Mouse (Mus musculus) left cerebral cortex, adult 8-10 months (tissue): ENCODE measurements around the gene Stxbp3. TPM values are rescaled to one million over a fixed set of nuclear protein-coding genes. Genes with fewer than 3 reads are reported as not detected.

Source experiments
- DNase-seq, 2 experiments: peaks; one replicate each; pipeline ENCODE4 v3.0.0; 2022; ENCODE audit warnings: low spot score in 2 of 2
- total RNA-seq, 4 experiments: library from RNA; stranded (reverse); gene quantifications; 2 replicates each; pipeline ENCODE4 v1.2.4; 2022

Stxbp3 gene
- total RNA-seq, 4 experiments from 2014 or later = 25.3 to 32.4 (median 28.7) TPM

DNA sequence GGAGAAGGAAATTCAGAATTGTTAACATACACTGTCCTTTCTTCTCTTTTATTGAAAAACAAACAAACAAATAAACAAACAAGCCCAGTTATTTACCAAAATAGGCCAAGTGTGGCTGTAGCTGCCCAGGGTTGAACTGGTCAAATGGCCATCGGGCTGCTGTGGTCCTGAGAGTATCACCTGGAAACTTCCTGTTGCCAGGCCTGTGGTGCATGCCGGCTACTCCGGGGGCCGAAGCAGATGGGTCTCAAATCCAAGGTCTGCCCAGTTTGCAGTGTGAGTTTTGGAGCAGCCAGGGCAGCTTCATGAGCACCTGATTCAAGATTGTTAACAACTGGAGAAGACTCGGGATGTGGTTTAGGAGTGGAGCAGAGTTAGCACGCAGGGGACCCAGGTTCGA, 74.8 kb downstream of the Stxbp3 start:
- DNase-seq = no peak

DNA sequence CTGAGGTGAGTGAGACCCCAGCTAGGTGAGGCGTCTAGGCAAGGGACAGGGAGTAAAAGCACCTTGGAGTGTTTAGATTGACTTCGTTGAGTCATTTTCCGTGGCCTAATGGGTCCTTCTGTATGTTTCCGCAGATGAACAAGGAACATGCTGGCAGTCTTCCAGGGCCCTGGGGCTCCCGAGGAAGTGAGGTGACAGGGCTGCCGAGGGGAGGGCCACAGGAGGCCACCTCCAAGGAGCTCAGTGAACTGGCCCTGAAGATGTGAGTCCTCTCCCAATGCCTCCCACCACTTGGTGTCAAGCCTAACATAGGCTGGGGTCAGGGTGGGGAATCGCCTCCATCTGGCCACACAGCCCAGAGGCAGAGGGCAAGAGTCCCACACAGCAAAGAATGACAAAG, 75.3 kb downstream of the Stxbp3 start:
- no peak for DNase-seq

GRCm38 (mm10) chr3:108763691-108764090, 76.6 kb downstream of the Stxbp3 start:
- DNase-seq = no peak

- DNase-seq = peak; percentile 13 to 68
These were observed 77.7 kb downstream of the Stxbp3 start for GRCm38 (mm10) chr3:108762597-108763111.

- no peak for DNase-seq
These were observed 80.5 kb downstream of the Stxbp3 start for GRCm38 (mm10) chr3:108759566-108760420.

- no peak for DNase-seq
These were observed 82.8 kb downstream of the Stxbp3 start for GRCm38 (mm10) chr3:108757570-108757969.

- DNase-seq = no peak
These were observed 84.2 kb downstream of the Stxbp3 start for GRCm38 (mm10) chr3:108756131-108756530.

DNA sequence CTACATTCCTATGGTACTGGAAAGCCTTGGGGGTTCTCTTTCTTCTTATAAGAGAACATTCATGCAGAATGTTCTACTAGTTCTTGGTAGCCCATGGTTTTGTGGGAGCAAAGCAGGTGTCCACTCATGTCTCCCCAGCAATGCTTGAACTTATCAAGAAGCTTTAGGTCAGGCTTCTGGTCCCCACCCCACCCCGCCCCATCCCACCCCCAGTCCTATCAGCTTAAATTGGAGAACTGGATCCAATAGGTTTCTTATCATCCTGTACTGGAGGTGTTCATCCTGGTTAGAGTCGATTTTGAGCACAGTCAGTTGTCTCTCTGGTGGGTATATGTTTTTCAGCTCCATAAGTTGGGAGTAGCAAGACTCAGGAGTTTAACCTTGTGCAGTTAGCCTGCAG, 84.8 kb downstream of the Stxbp3 start:
- DNase-seq = no peak

GRCm38 (mm10) chr3:108754541-108754940, 85.8 kb downstream of the Stxbp3 start:
- DNase-seq = no peak

DNA sequence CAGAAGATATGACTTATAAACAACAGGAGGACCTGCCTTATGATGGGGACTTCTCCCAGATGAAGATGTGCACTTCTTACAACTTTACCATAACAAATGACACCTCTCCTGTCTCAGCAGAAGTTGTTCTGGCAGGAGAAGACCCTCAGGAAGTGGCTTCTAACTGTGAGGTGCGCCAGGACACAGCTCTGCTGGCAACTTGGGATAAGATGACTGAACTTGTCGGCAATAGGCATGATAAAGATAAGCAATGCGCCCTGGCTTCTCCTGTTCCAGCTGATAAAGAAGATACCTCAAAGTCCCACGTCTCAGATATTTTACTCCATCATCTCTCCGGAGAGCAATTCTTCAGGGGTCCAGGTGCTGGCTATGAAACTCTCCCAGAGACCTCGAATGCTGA, 88.6 kb downstream of the Stxbp3 start:
- no peak for DNase-seq

DNA sequence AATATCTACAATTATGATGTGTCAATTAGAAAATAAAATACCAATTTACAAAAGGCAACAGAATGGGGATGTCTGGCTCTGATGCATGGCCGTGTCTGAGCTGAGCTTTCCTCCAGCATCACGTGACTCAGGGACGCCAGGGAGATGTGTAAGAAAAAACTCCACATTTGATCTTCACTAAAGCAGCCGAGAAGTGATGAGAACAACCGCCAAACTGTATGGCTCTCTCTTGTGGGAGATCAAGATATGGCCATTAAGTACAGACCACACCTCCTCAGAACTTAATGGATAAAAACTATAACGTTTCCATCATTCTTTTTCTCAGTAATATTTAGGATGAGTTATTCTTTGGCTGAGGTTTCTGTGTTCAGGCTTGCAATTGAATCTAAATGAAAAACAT, 89.3 kb downstream of the Stxbp3 start:
- DNase-seq = no peak

DNA sequence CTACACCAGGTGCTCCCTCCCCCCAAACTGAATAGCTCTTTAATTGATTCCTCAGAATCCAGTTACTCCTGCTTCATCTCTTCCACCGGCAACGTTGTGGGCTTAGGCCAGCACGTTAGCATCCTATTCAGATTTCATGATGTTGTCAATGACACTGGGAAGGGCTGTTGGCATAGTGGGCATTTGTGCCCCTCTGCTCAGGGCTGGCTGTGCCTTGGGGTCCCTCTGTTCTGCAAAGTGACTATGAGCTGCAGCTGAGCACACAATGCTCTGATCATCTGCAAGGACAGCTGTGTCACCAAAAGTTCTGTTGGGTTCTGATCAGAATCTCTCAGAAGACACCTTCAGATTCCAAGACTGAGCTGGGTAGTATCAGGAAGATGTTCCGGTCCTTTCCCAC, 96.3 kb downstream of the Stxbp3 start:
- DNase-seq = no peak

Other genes starting within 250 kb of the Stxbp3 start
- gene Wdr47, start 249.2 kb downstream of the Stxbp3 start, total RNA-seq = 100 to 1,000 TPM; 114 to 149 (median 124) TPM
- gene Clcc1, start 186.6 kb downstream of the Stxbp3 start, total RNA-seq = 10 to 100 TPM; 33.7 to 37.9 (median 35.7) TPM
- gene Gpsm2, start 118.2 kb downstream of the Stxbp3 start, total RNA-seq = 10 to 100 TPM; 10.5 to 14.6 (median 10.7) TPM
- gene Aknad1, start 100.9 kb downstream of the Stxbp3 start, total RNA-seq = not detected
- under 1 TPM; 0.11 to 0.35 (median 0.14) TPM for gene Fndc7, start 49.5 kb upstream of the Stxbp3 start, total RNA-seq
- 10 to 100 TPM; 34.9 to 45.6 (median 40.1) TPM for gene Prpf38b, start 71.2 kb upstream of the Stxbp3 start, total RNA-seq
- gene Henmt1, start 99.3 kb upstream of the Stxbp3 start, total RNA-seq = 1 to 10 TPM; 2.2 to 4.6 (median 3.5) TPM
- not detected for gene Gm9857, start 99.9 kb upstream of the Stxbp3 start, total RNA-seq
- gene Fam102b, start 187.1 kb upstream of the Stxbp3 start, total RNA-seq = 10 to 100 TPM; 39.1 to 42.0 (median 40.4) TPM
- gene Slc25a54, start 239.9 kb upstream of the Stxbp3 start, total RNA-seq = not detected